Mouse (Mus musculus) megakaryocyte progenitor cell, adult 5-6 weeks (primary cell): ENCODE measurements around the gene Enpp3. TPM values are rescaled to one million over a fixed set of nuclear protein-coding genes. Genes with fewer than 3 reads are reported as not detected.
"Not testable (repeated sequence)": the region's sequence is repeated elsewhere in the genome, so short reads cannot be mapped to it uniquely, and the experiment has no call there.

Experiments
- ATAC-seq: replicated peaks from 2 replicates; pipeline ENCODE4 v1.8.0; 2016; ENCODE audit warnings: mild to moderate bottlenecking, moderate TSS enrichment, inconsistent platforms; ENCODE audit not compliant: poor library complexity
- total RNA-seq, 2 experiments: library from RNA; stranded (forward) in 1 of 2; stranded (reverse) in 1 of 2; fragments of 157-497, 149-512 nt in 1 of 2; fragments of 200-1000 nt in 1 of 2; gene quantifications; 2 replicates each; pipeline versions ENCODE4 v1.2.3 to v1.2.4; 2015 to 2017

The Enpp3 gene
- total RNA-seq, 2 experiments from 2014 or later, result 0.12 to 0.54 TPM

- peak; percentile 86 for ATAC-seq
These were observed 18.7 kb downstream of the Enpp3 start for GRCm38 (mm10) chr10:24823697-24824535.

GRCm38 (mm10) chr10:24823265-24823664, 19.4 kb downstream of the Enpp3 start:
- ATAC-seq, result peak; percentile 21; the same call in 1 of the 2 replicates

GRCm38 (mm10) chr10:24822842-24823241, 19.8 kb downstream of the Enpp3 start:
- ATAC-seq, result no peak

- 0 out of 2 replicates have a peak, but pooled peaks have one; percentile 15 for ATAC-seq
These were observed 20.5 kb downstream of the Enpp3 start for GRCm38 (mm10) chr10:24821990-24822676.

GRCm38 (mm10) chr10:24819526-24819925, 23.1 kb downstream of the Enpp3 start:
- ATAC-seq, result no peak

- no peak for ATAC-seq
These were observed 32.0 kb downstream of the Enpp3 start for GRCm38 (mm10) chr10:24810639-24811038.

GRCm38 (mm10) chr10:24806756-24807155, 35.9 kb downstream of the Enpp3 start:
- no peak for ATAC-seq

GRCm38 (mm10) chr10:24805876-24806275, 36.7 kb downstream of the Enpp3 start:
- ATAC-seq, result peak; percentile 31; the same call in 1 of the 2 replicates

- ATAC-seq, result no peak
These were observed 37.5 kb downstream of the Enpp3 start for GRCm38 (mm10) chr10:24805173-24805572.

GRCm38 (mm10) chr10:24802742-24803244, 39.8 kb downstream of the Enpp3 start:
- not testable (repeated sequence) for ATAC-seq

- no peak for ATAC-seq
These were observed 40.8 kb downstream of the Enpp3 start for GRCm38 (mm10) chr10:24801796-24802195.

GRCm38 (mm10) chr10:24797246-24797645, 45.4 kb downstream of the Enpp3 start:
- peak; percentile 94 for ATAC-seq

GRCm38 (mm10) chr10:24792756-24793155, 49.9 kb downstream of the Enpp3 start:
- no peak for ATAC-seq

- peak; percentile 91 for ATAC-seq
These were observed 52.7 kb downstream of the Enpp3 start for GRCm38 (mm10) chr10:24789747-24790545.

- no peak for ATAC-seq
These were observed 57.3 kb downstream of the Enpp3 start for GRCm38 (mm10) chr10:24785345-24785744.

GRCm38 (mm10) chr10:24784624-24785276, 57.9 kb downstream of the Enpp3 start:
- peak; percentile 74 for ATAC-seq

- ATAC-seq, result no peak
These were observed 58.7 kb downstream of the Enpp3 start for GRCm38 (mm10) chr10:24783946-24784345.

- ATAC-seq, result no peak
These were observed 64.0 kb downstream of the Enpp3 start for GRCm38 (mm10) chr10:24778643-24779020.

- no peak for ATAC-seq
These were observed 64.5 kb downstream of the Enpp3 start for GRCm38 (mm10) chr10:24777916-24778642.

- no peak for ATAC-seq
These were observed 73.1 kb downstream of the Enpp3 start for GRCm38 (mm10) chr10:24769496-24769895.
